Mouse (Mus musculus) spleen, adult 2 months (tissue): ENCODE data around the gene Ptpn20.

Experiments used
- CTCF ChIP-seq: fragments of 200-500 bp; IDR thresholded peaks from 2 replicates; pipeline ENCODE4 v1.5.1; 2011; ENCODE audit warnings: mild to moderate bottlenecking, inconsistent platforms; ENCODE audit not compliant: insufficient read depth, insufficient read length, insufficient replicate concordance; ENCODE audit errors: extremely low read depth
- POLR2A ChIP-seq: fragments of 200-500 bp; IDR thresholded peaks from 2 replicates; pipeline ENCODE4 v1.6.1; 2011; ENCODE audit warnings: low read depth, low read length, inconsistent platforms

DNA sequence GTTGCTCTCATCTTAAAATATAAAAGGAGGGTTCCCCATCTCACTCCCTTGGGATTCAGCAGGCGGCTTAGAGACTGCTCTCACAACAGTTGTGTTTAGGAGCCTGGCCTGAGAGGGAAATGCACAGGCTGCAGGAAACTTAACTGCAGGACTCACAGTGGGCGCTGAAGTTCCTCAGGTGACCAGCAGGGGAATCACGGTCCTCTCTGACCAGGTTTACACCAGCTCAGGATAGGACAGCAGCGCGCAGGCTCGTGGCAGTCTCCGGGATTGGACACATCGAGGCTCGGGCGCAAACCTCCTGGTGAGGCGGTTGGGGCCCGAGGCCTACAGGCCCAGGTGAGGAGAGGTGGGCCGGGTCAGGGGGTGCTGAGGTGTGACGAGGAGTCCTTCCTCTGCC is at the start of gene Ptpn20:
- TF ChIP-seq CTCF = no peak
- TF ChIP-seq POLR2A = no peak
